8 mouse cellular contexts compared by ENCODE assay signal in genomic region chr19:34878603-34879541, GRCm38 (mm10). TPM values are rescaled to one million over a fixed set of nuclear protein-coding genes. Genes with fewer than 3 reads are reported as not detected.
DNase-seq lines count a peak whose midpoint lies in the region; ATAC-seq and TF ChIP-seq lines count a peak whose summit lies in the region.

TSS of gene Pank1 (minus strand) at chr19:34879455.

- peak within 1 kb of the TSS; percentile 79 for H3K4me2 ChIP-seq in forebrain, embryonic 14.5 days (ENCODE audit: low read length)

- H3K27me3 ChIP-seq in E14TG2a.4 (ENCODE audit: insufficient read depth, low read length): no peaks in the 10 kb centered on the region
- H3K27me3 ChIP-seq in forebrain, embryonic 14.5 days (replicated peaks; ENCODE audit: control insufficient read depth, insufficient read depth, low read length): no peaks in the 10 kb centered on the region

- DNase-seq in c-Kit-positive CD71-negative TER-119-negative erythroid progenitor cells, embryonic 14.5 days (ENCODE audit: low read depth): peak; percentile 53
- peak; percentile 79 for DNase-seq in forebrain, embryonic 14.5 days (ENCODE audit: low spot score)
- DNase-seq in heart, postnatal 14 days: peak; percentile 69 to 71
- peak; percentile 79 to 82 for DNase-seq in layer of hippocampus, adult 18-20 months (ENCODE audit: low spot score in 2 of 2)
- DNase-seq in lung, adult 18-20 months: peak; percentile 68 to 71
- DNase-seq in thymus, adult 18-20 months: peak; percentile 43 to 61

- peak within 1 kb of the TSS; percentile 97 for H3K9ac ChIP-seq in forebrain, embryonic 14.5 days (ENCODE audit: low read length)

- H3K4me3 ChIP-seq in E14TG2a.4 (replicated peaks; ENCODE audit: low read length): peak within 1 kb of the TSS; percentile 93
- peak within 1 kb of the TSS; percentile 91 for H3K4me3 ChIP-seq in forebrain, embryonic 14.5 days (ENCODE audit: low read depth, low read length)

- peaks cover 42% of the 10 kb centered on the region for H3K4me1 ChIP-seq in E14TG2a.4 (replicated peaks; ENCODE audit: low read depth, low read length)
- peaks cover 2% of the 10 kb centered on the region; the same call in 1 of the 2 replicates for H3K4me1 ChIP-seq in forebrain, embryonic 14.5 days (ENCODE audit: control insufficient read depth, insufficient read depth, low read length)

- H3K36me3 ChIP-seq in E14TG2a.4 (ENCODE audit: insufficient read depth, low read length): no peaks in the 10 kb centered on the region
- H3K36me3 ChIP-seq in forebrain, embryonic 14.5 days (ENCODE audit: control insufficient read depth, insufficient read depth, low read length): no peaks in the 10 kb centered on the region

- intact Hi-C loops in heart, postnatal 14 days (cut with DNase I): loop anchor here (2.0 kb wide), 1 partner anchor 52 kb away; no protein-coding TSS in a partner anchor

- no peaks in the 10 kb centered on the region for H3K9me3 ChIP-seq in E14TG2a.4 (ENCODE audit: low read length)
- H3K9me3 ChIP-seq in forebrain, embryonic 14.5 days (replicated peaks; ENCODE audit: control insufficient read depth, low read length): no peaks in the 10 kb centered on the region

- peak within 1 kb of the TSS; percentile 98 for H3K27ac ChIP-seq in forebrain, embryonic 14.5 days (ENCODE audit: low read depth, low read length)

- TF ChIP-seq CTCF in E14TG2a.4 (conservative IDR thresholded peaks at IDR 0.05; ENCODE audit: low read length): no peak

- ATAC-seq in forebrain, embryonic 14.5 days: peak; percentile 66
- ATAC-seq in neutrophil, adult 5-6 weeks (ENCODE audit: extremely low read depth, insufficient number of reproducible peaks, low FRiP score, poor library complexity, severe bottlenecking): peak; percentile 9; the same call in 1 of the 2 replicates

- WGBS in forebrain, embryonic 14.5 days: under 1% methylated on average over 73 of the region's 96 CpGs

RNA-seq across cellular contexts. Expression of gene Pank1, which starts in this region (rescaled TPM):
- 6.1 and 7.0 TPM in 2 replicates for polyA plus RNA-seq in forebrain, embryonic 14.5 days (2014; fragmentation: Nextera tagmentation; extraction: Ambion mirVana)
- total RNA-seq in heart, postnatal 14 days (2021): 10 to 100 TPM; 38.0 to 41.1 TPM
- total RNA-seq in layer of hippocampus, adult 18-20 months (2021): 10 to 100 TPM; 19.2 to 19.7 TPM
- total RNA-seq in neutrophil, adult 5-6 weeks (2017): 2.7 and 4.1 TPM in 2 replicates

Comparison
In these comparisons a context has a peak if more than half of its experiments do, and no peak if none do; other contexts are left out.
1. Peak in every context shown above with its lines: DNase-seq, ATAC-seq, H3K4me3 ChIP-seq and H3K27ac ChIP-seq.